Mouse (Mus musculus) midbrain, embryonic 11.5 days (tissue): ENCODE measurements around the gene Pex5. TPM values are rescaled to one million over a fixed set of nuclear protein-coding genes. Genes with fewer than 3 reads are reported as not detected.

Experiments
- ATAC-seq: fragments of 200-750 bp; cut with Nextera tagmentation; 2 replicates; pipeline ENCODE4 v1.8.0; 2017; ENCODE audit warnings: moderate TSS enrichment, moderate library complexity; ENCODE audit not compliant: low FRiP score
- DNase-seq: peaks from one replicate; pipeline ENCODE4 v3.0.0; 2015; ENCODE audit warnings: low spot score; ENCODE audit errors: missing footprints
- H3K27ac ChIP-seq: fragments of 300-500 bp; sonication (generic); 2 replicates; pipeline ENCODE4 v1.5.1; 2014; ENCODE audit warnings: low read depth, low read length
- H3K27me3 ChIP-seq: fragments of 300-500 bp; sonication (generic); 2 replicates; pipeline ENCODE4 v1.6.1; 2014; ENCODE audit warnings: mild to moderate bottlenecking, low read length, moderate library complexity, mixed read lengths; ENCODE audit not compliant: control insufficient read depth, insufficient read depth
- H3K36me3 ChIP-seq: fragments of 300-500 bp; sonication (generic); 2 replicates; pipeline ENCODE4 v1.6.1; 2014; ENCODE audit warnings: mild to moderate bottlenecking, low read length, moderate library complexity, mixed read lengths; ENCODE audit not compliant: control insufficient read depth, insufficient read depth
- H3K4me1 ChIP-seq: fragments of 300-500 bp; sonication (generic); 2 replicates; pipeline ENCODE4 v1.6.1; 2014; ENCODE audit warnings: low read length; ENCODE audit not compliant: control insufficient read depth, insufficient read depth
- H3K4me2 ChIP-seq: fragments of 300-500 bp; sonication (generic); 2 replicates; pipeline ENCODE4 v1.6.1; 2014; ENCODE audit warnings: mild to moderate bottlenecking, moderate library complexity
- H3K4me3 ChIP-seq: fragments of 300-500 bp; sonication (generic); 2 replicates; pipeline ENCODE4 v1.5.1; 2014; ENCODE audit warnings: low read depth, low read length
- H3K9ac ChIP-seq: fragments of 300-500 bp; sonication (generic); 2 replicates; pipeline ENCODE4 v1.6.1; 2014; ENCODE audit warnings: low read length
- H3K9me3 ChIP-seq: fragments of 300-500 bp; sonication (generic); 2 replicates; pipeline ENCODE4 v1.6.1; 2016; ENCODE audit warnings: low read length; ENCODE audit not compliant: control insufficient read depth
- WGBS: fragments of 180-500 bp; shearing (Covaris S2); extraction: QIAGEN DNeasy Blood & Tissue Kit; methylation state at CpG from one replicate; pipeline ENCODE4 v1.1.7; 2014; 5-methylcytosine and 5-hydroxymethylcytosine counted together
- polyA plus RNA-seq: library from polyadenylated mRNA; unstranded; fragments of >200 nt; fragmentation: Nextera tagmentation; extraction: Ambion mirVana; gene quantifications from 2 replicates; pipeline ENCODE4 v1.2.1, GENCODE M21; 2014

Pex5 gene
- polyA plus RNA-seq, 1 experiment from 2014 or later, result 39.6 TPM

- H3K4me1 ChIP-seq, result no peaks in the 10 kb centered on the region
- no peaks in the 10 kb centered on the region for H3K27me3 ChIP-seq
- ATAC-seq (no peak), DNase-seq (no peak)
- no peak overlapping the region for H3K27ac ChIP-seq
- WGBS, result 85% methylated on average over 2 of the region's 2 CpGs
- H3K9me3 ChIP-seq, result no peaks in the 10 kb centered on the region
- no peak overlapping the region for H3K4me2 ChIP-seq
- H3K9ac ChIP-seq, result no peak overlapping the region
- H3K36me3 ChIP-seq, result no peaks in the 10 kb centered on the region
- no peak overlapping the region for H3K4me3 ChIP-seq
Measured at GRCm38 (mm10) chr6:124353246-124353645, 61.6 kb downstream of the Pex5 start.

Other genes starting within 250 kb of the Pex5 start
- not detected in 2 replicates for gene Vmn2r27, start 183.2 kb downstream of the Pex5 start, polyA plus RNA-seq
- gene Cd163, start 110.4 kb downstream of the Pex5 start, polyA plus RNA-seq, result 0.03 TPM in 1 of 2 replicates, not detected in the other
- 10.3 and 10.5 TPM in 2 replicates for gene Clstn3, start 49.7 kb upstream of the Pex5 start, polyA plus RNA-seq
- gene C1rl, start 78.0 kb upstream of the Pex5 start, polyA plus RNA-seq, result 0.23 and 0.28 TPM in 2 replicates
- gene C1ra, start 97.3 kb upstream of the Pex5 start, polyA plus RNA-seq, result 0.14 TPM in 1 of 2 replicates, not detected in the other
- gene C1s1, start 127.3 kb upstream of the Pex5 start, polyA plus RNA-seq, result 0.25 and 0.44 TPM in 2 replicates
- gene C1rb, start 155.2 kb upstream of the Pex5 start, polyA plus RNA-seq, result not detected in 2 replicates
- gene C1s2, start 221.0 kb upstream of the Pex5 start, polyA plus RNA-seq, result not detected in 2 replicates
- 30.9 and 32.3 TPM in 2 replicates for gene Lpcat3, start 248.0 kb upstream of the Pex5 start, polyA plus RNA-seq